Mouse (Mus musculus) hindbrain, embryonic 11.5 days (tissue): ENCODE data around the gene Fkbpl. TPM values are rescaled to one million over a fixed set of nuclear protein-coding genes. Genes with fewer than 3 reads are reported as not detected.
A peak's percentile ranks its signal among the peaks of the same experiment; 100 is the strongest.

Experiments
- ATAC-seq: fragments of 200-750 bp; cut with Nextera tagmentation; 2 replicates; pipeline ENCODE4 v1.8.0; 2017; ENCODE audit warnings: mild to moderate bottlenecking, moderate TSS enrichment, moderate library complexity; ENCODE audit not compliant: low FRiP score
- DNase-seq: peaks from one replicate; pipeline ENCODE4 v3.0.0-alpha.2; 2015; ENCODE audit warnings: low spot score
- H3K27ac ChIP-seq: fragments of 300-500 bp; sonication (generic); 2 replicates; pipeline ENCODE4 v1.5.1; 2014; ENCODE audit warnings: mild to moderate bottlenecking, low read depth, low read length
- H3K27me3 ChIP-seq: fragments of 300-500 bp; sonication (generic); 2 replicates; pipeline ENCODE4 v1.6.1; 2014; ENCODE audit warnings: mild to moderate bottlenecking, low read length, moderate library complexity, mixed read lengths; ENCODE audit not compliant: control insufficient read depth, insufficient read depth
- H3K36me3 ChIP-seq: fragments of 300-500 bp; sonication (generic); 2 replicates; pipeline ENCODE4 v1.6.1; 2014; ENCODE audit warnings: mild to moderate bottlenecking, low read length, moderate library complexity, mixed read lengths; ENCODE audit not compliant: control insufficient read depth, insufficient read depth
- H3K4me1 ChIP-seq: fragments of 300-500 bp; sonication (generic); replicated peaks from 2 replicates; pipeline ENCODE4 v1.6.1; 2014; ENCODE audit warnings: low read length, mixed read lengths; ENCODE audit not compliant: control insufficient read depth, insufficient read depth
- H3K4me2 ChIP-seq: fragments of 300-500 bp; sonication (generic); replicated peaks from 2 replicates; pipeline ENCODE4 v1.6.1; 2014; ENCODE audit warnings: mild to moderate bottlenecking, low read depth, low read length
- H3K4me3 ChIP-seq: fragments of 300-500 bp; sonication (generic); 2 replicates; pipeline ENCODE4 v1.5.1; 2014; ENCODE audit warnings: low read depth, low read length
- H3K9ac ChIP-seq: fragments of 300-500 bp; sonication (generic); 2 replicates; pipeline ENCODE4 v1.6.1; 2014; ENCODE audit warnings: low read depth, low read length
- H3K9me3 ChIP-seq: fragments of 300-500 bp; sonication (generic); 2 replicates; pipeline ENCODE4 v1.6.1; 2016; ENCODE audit warnings: low read length; ENCODE audit not compliant: control insufficient read depth
- WGBS: fragments of 180-500 bp; shearing (Covaris S2); extraction: QIAGEN DNeasy Blood & Tissue Kit; methylation state at CpG from one replicate; pipeline ENCODE4 v1.1.7; 2014; 5-methylcytosine and 5-hydroxymethylcytosine counted together
- polyA plus RNA-seq: library from polyadenylated mRNA; unstranded; fragments of >200 nt; fragmentation: Nextera tagmentation; extraction: Ambion mirVana; gene quantifications from 2 replicates; pipeline ENCODE4 v1.2.1, GENCODE M21; 2014

Gene Fkbpl
- polyA plus RNA-seq, 1 experiment from 2014 or later: 17.2 TPM

DNA sequence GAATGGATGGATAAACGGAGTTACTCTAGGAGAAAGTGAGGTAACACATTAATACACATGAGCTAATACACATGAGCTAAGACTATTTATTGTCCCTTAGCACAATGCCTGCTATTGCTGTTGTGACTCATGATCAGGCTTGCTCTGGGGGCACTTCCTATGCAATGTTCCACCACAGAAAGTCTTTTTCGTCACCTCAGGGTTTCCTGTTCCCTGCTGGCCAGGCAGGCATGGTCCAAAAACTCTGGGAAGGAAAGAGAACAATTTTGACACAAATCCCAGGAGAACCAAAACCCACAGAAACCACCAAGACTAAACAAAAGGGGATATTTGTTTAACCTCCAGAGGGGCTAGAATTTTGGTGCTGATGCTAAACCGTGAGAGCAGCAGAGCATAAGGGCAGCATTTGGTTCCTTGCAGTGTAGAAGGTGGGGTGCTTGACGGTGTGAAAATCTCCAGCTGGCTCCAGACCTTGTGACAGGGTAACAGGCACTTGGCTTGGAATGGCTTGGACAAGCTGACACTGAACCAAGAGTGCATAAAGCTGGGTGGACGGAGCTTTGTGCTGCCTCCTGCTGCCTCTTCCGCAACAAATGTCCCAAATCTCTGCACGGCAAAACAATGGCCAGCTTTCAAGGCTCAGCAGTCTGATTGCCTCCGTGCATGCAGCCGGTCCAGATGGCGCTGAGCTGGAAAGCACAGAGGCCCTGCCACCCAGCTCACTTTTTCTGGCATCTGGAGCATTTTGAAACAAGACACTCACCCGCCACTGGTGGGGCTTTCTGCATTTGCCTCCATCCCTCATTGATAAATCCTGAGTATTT, 3.6 kb upstream of the Fkbpl start:
- Histone ChIP-seq H3K27me3 (no peaks in the 10 kb centered on the region), H3K4me1 (no peaks in the 10 kb centered on the region; the same call in 1 of the 2 replicates), H3K4me2 (no peak overlapping the region), H3K9me3 (no peaks in the 10 kb centered on the region), H3K4me3 (no peak overlapping the region), H3K9ac (peak overlapping the region; percentile 28; the same call in 1 of the 2 replicates), H3K27ac (peak overlapping the region; percentile 70), H3K36me3 (no peaks in the 10 kb centered on the region)
- DNase-seq: peak; percentile 58
- peak; percentile 49; the same call in 1 of the 2 replicates for ATAC-seq
- WGBS: 14% methylated on average over 11 of the region's 11 CpGs

DNA sequence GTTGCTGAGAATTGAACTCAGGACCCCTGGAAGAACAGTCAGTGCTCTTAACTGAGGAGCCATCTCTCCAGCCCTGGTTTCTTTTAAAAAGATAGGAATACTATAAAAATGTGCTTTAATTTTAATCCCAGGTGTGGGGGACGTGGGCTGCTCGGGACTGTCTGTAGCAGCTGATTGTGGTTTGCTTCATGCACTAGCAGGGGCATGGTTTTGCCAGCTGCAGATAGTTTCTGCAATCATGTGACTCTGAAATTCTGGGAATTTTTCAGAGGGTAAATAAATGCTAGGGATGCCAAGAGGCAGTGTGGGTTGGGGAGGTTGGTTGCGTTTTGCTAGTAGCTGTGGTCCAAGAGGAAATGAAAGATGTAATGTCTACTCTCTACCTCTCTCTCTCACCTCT, 2.6 kb upstream of the Fkbpl start:
- Histone ChIP-seq H3K27me3 (no peaks in the 10 kb centered on the region), H3K36me3 (no peaks in the 10 kb centered on the region), H3K9ac (no peak overlapping the region), H3K4me3 (no peak overlapping the region), H3K4me2 (no peak overlapping the region), H3K27ac (no peak overlapping the region), H3K4me1 (no peaks in the 10 kb centered on the region; the same call in 1 of the 2 replicates), H3K9me3 (no peaks in the 10 kb centered on the region)
- no peak for DNase-seq
- no peak for ATAC-seq
- 78% methylated on average over 3 of the region's 3 CpGs for WGBS

DNA sequence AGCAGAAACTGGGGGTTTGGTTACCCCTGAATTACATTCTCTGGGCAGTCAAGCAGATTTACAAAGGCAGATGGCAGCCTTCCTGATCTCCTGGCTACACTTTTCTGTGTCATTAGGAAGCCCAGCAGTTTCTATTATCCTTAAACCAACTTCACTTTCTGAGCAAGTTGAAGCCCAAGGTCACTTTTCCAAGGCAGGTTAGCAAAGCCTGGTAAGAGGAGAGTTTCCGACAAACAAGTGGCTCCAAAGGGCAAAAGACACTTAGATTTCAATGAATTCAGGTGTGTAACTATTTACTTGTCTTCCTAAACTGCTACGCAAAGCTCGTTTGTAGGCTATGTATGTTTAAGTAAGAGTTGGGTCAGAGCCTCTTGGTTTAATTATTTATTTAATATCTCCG, 1.2 kb upstream of the Fkbpl start:
- DNase-seq: no peak
- Histone ChIP-seq H3K9ac (no peak overlapping the region), H3K4me3 (no peak overlapping the region), H3K9me3 (no peaks in the 10 kb centered on the region), H3K27ac (no peak overlapping the region), H3K36me3 (no peaks in the 10 kb centered on the region), H3K4me2 (no peak overlapping the region), H3K27me3 (no peaks in the 10 kb centered on the region), H3K4me1 (no peaks in the 10 kb centered on the region; the same call in 1 of the 2 replicates)
- ATAC-seq: no peak
- 93% methylated on average over 4 of the region's 4 CpGs for WGBS

DNA sequence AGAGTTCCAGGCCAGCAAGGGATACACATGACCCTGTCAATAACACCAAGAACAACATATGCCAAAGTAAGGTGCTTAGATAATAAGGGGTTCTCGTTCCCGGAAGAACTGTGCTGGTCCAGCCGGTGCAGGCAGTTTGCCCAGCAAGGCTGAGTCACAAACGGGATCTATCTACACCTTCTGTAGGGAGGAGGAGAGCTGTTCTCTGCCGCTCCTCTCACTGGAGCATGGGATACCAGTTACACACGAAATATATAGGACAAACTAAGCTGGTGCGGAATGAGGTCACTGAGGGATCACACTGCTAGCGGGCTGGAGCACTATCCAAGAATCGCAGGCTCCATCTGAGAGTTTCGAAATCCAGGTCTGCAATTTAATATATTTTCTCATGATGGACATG, 620 bp upstream of the Fkbpl start:
- Histone ChIP-seq H3K27me3 (no peaks in the 10 kb centered on the region), H3K36me3 (0 out of 2 replicates have a peak, but pooled peaks cover under 1% of the 10 kb centered on the region), H3K4me2 (no peak overlapping the region), H3K4me3 (no peak overlapping the region), H3K9me3 (no peaks in the 10 kb centered on the region), H3K27ac (no peak overlapping the region), H3K9ac (no peak overlapping the region), H3K4me1 (no peaks in the 10 kb centered on the region; the same call in 1 of the 2 replicates)
- ATAC-seq: no peak
- no peak for DNase-seq
- WGBS: 83% methylated on average over 10 of the region's 10 CpGs

DNA sequence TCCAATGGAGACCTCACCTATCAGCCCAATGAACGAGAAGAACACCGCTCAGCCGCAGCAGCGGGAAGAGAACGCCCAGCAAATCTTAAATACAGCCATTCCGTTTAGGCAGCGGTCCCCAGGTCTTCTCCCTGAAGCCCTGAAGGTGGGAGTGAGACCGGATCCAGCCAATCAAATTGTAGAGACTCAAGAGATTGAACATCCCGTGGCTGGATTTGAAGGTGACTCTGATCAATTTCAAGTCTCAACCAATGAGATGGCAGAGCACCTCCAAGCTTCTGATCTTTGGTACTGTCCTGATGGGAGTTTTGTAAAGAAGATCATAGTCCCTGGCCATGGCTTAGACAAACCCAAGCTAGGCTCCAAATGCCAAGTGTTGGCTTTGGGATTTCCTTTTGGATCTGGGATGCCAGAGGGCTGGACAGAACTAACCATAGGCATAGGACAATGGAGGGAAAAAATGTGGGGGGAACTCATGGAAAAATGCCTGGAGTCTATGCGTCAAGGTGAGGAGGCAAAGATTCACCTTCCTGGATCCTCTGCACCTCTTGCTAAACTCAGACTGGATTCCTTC, 779 bp downstream of the Fkbpl start:
- Histone ChIP-seq H3K36me3 (0 out of 2 replicates have a peak, but pooled peaks cover 8% of the 10 kb centered on the region), H3K9me3 (no peaks in the 10 kb centered on the region), H3K9ac (peak overlapping the region; percentile 70), H3K4me3 (peak overlapping the region; percentile 59), H3K4me1 (no peaks in the 10 kb centered on the region; the same call in 1 of the 2 replicates), H3K4me2 (peak overlapping the region; percentile 69), H3K27ac (no peak overlapping the region), H3K27me3 (no peaks in the 10 kb centered on the region)
- 44% methylated on average over 10 of the region's 10 CpGs for WGBS
- DNase-seq (no peak), ATAC-seq (no peak)

DNA sequence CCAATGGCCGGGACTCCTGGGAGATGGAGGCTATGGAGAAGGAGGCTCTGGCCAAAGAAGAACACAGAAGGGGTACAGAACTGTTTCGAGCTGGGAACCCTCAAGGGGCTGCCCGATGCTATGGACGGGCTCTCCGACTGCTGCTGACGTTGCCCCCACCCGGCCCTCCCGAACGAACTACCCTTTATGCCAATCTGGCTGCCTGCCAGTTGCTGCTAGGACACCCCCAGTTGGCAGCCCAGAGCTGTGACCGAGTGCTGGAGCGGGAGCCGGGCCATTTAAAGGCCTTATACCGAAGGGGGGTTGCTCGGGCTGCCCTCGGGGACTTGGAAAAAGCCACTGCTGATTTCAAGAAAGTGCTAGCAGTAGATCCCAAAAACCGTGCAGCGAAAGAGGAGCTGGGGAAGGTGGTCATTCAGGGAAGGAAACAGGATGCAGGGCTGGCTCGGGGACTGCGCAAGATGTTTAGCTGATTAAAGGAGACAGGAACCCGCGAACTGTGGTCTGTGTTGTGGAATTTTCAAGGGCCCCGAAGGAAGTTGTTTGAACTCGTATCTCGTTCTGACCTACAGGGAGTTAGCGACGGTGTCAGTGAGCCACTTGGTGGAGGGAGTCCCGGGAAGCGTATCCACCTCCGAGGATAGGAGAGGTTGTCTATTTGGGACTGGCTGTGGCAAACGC, 1.4 kb downstream of the Fkbpl start:
- Histone ChIP-seq H3K4me3 (no peak overlapping the region), H3K27me3 (no peaks in the 10 kb centered on the region), H3K9ac (no peak overlapping the region), H3K4me1 (no peaks in the 10 kb centered on the region; the same call in 1 of the 2 replicates), H3K9me3 (no peaks in the 10 kb centered on the region), H3K27ac (no peak overlapping the region), H3K36me3 (peaks cover 9% of the 10 kb centered on the region; the same call in 1 of the 2 replicates), H3K4me2 (no peak overlapping the region; the same call in 1 of the 2 replicates)
- DNase-seq (no peak), ATAC-seq (no peak)
- 90% methylated on average over 30 of the region's 30 CpGs for WGBS

DNA sequence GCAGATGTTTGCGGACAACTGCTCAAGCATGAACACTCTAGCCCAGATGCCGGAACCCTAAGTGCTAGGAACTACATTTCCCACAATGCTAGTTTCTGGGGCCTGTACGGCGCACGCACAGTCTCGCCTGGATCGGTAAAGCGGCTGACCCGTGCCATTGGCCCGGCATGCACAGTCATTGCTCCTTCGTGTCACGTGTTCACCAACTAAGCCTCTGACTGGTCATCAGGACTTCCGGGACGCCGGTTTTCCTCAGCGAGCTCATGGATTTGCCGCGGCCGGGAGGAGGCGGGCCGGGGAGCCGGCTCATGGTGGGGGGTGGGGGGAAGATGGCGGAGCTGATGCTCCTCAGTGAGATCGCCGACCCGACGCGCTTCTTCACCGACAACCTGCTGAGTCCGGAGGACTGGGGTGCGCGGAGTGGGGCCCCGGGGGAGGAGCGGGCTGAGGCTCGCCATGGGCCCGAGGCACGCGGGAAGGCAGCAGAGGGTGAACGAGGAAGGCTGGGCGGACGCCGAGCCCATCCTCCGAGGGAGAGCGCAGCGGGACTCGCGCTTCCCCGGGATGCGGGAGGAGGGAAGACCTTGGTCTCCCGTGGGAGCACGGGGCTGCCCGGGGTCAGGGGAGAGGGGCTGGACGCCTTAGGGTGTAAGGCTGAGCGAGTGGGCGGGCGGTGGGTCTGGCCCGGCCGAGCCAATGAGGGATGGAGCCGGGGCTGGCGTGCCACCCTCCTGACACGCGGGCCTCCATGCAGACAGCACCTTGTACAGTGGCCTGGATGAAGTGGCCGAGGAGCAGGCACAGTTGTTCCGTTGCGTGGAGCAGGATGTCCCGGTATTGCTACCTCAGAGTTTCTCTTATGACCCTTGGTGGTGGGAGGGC, 2.6 kb downstream of the Fkbpl start, which contains the start of gene Atf6b:
Gene Atf6b, plus strand, starts transcription at position 241 of the 882 bp plus-strand sequence.
- Histone ChIP-seq H3K9ac (peak within 1 kb of the TSS; percentile 96), H3K36me3 (peaks cover 10% of the 10 kb centered on the region; the same call in 1 of the 2 replicates), H3K27me3 (no peaks in the 10 kb centered on the region), H3K4me1 (no peaks in the 10 kb centered on the region; the same call in 1 of the 2 replicates), H3K27ac (peak within 1 kb of the TSS; percentile 79), H3K4me2 (peak within 1 kb of the TSS; percentile 84), H3K9me3 (no peaks in the 10 kb centered on the region), H3K4me3 (peak within 1 kb of the TSS; percentile 97)
- peak; percentile 91 for DNase-seq
- WGBS: 1% methylated on average over 59 of the region's 66 CpGs
- ATAC-seq: peak; percentile 97
